Mouse (Mus musculus) heart, postnatal 0 days (tissue): ENCODE data around the gene Cdh20.

ENCODE experiments used
- CTCF ChIP-seq: IDR thresholded peaks from 2 replicates; pipeline ENCODE4 v1.5.1; 2016; ENCODE audit warnings: antibody characterized with exemption, control low read depth, low read depth
- EP300 ChIP-seq: IDR thresholded peaks from 2 replicates; pipeline ENCODE4 v1.6.1; 2016; ENCODE audit warnings: antibody characterized with exemption, low read depth

DNA sequence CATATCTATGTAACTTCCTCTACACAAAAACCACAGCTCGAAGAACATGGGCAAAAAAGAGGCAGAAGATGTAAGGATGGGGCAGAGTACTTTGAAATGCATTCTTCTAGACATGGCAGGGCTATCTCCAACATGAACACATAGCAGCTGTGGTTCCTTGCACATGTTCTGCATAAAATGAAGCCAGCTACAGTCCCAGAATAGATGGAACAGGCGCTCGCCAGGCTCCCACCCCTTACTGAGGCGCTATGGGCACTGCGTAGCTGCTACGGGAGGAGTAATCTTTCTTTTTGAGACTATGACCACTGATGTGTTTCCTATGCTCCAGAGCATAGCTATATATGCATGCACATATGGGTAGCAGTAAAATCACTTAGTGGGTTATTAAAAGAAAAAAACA lies 36.4 kb downstream of the Cdh20 start:
- no peak for TF ChIP-seq EP300
- no peak for TF ChIP-seq CTCF
